ENCODE assay signal across 9 mouse cellular contexts in genomic region chr19:5798700-5799479, GRCm38 (mm10). TPM values are rescaled to one million over a fixed set of nuclear protein-coding genes. Genes with fewer than 3 reads are reported as not detected.
DNase-seq lines count a peak whose midpoint lies in the region; ATAC-seq lines count a peak whose summit lies in the region.
"Had no signal": no experiment of that assay in that cellular context is flagged by ENCODE, and none has a peak within 500 bp of the region (broad histone marks: within the 10 kb centered on the region; RNA-seq: fewer than 3 reads in every experiment).

No protein-coding gene starts in this region.

- H3K9me3 ChIP-seq in embryonic facial prominence, embryonic 11.5 days (replicated peaks; ENCODE audit: control insufficient read depth, low read length) = no peaks in the 10 kb centered on the region
- no peaks in the 10 kb centered on the region for H3K9me3 ChIP-seq in intestine, embryonic 14.5 days (ENCODE audit: control insufficient read depth, low read length)
- no peaks in the 10 kb centered on the region for H3K9me3 ChIP-seq in midbrain, embryonic 12.5 days

- no peaks in the 10 kb centered on the region for H3K27me3 ChIP-seq in embryonic facial prominence, embryonic 11.5 days (ENCODE audit: control insufficient read depth, insufficient read depth, low read length)
- no peaks in the 10 kb centered on the region for H3K27me3 ChIP-seq in intestine, embryonic 14.5 days (replicated peaks; ENCODE audit: control insufficient read depth, insufficient read depth, low read length)
- no peaks in the 10 kb centered on the region for H3K27me3 ChIP-seq in midbrain, embryonic 12.5 days
- H3K27me3 ChIP-seq: Patski had no signal

- H3K4me1 ChIP-seq in embryonic facial prominence, embryonic 11.5 days (ENCODE audit: control insufficient read depth, insufficient read depth, low read length) = peaks cover 7% of the 10 kb centered on the region
- H3K4me1 ChIP-seq in intestine, embryonic 14.5 days (replicated peaks; ENCODE audit: control insufficient read depth, insufficient read depth, low read length) = peaks cover 27% of the 10 kb centered on the region
- peaks cover 33% of the 10 kb centered on the region for H3K4me1 ChIP-seq in midbrain, embryonic 12.5 days

- no peak for ATAC-seq in embryonic facial prominence, embryonic 11.5 days (replicated peaks; ENCODE audit: insufficient number of reproducible peaks, low FRiP score, low TSS enrichment, low read depth)
- ATAC-seq in intestine, embryonic 14.5 days (replicated peaks; ENCODE audit: low FRiP score, low TSS enrichment, low read depth) = no peak
- no peak for ATAC-seq in midbrain, embryonic 12.5 days (ENCODE audit: low FRiP score, low read depth)
- ATAC-seq: Patski had no signal

- WGBS in embryonic facial prominence, embryonic 11.5 days = 10% methylated on average over 7 of the region's 7 CpGs
- 0% methylated on average over 7 of the region's 7 CpGs for WGBS in intestine, embryonic 14.5 days
- WGBS in midbrain, embryonic 12.5 days = 3% methylated on average over 7 of the region's 7 CpGs

- peak overlapping the region; percentile 65 for H3K9ac ChIP-seq in embryonic facial prominence, embryonic 11.5 days (replicated peaks; ENCODE audit: low read length)
- peak overlapping the region; percentile 96 for H3K9ac ChIP-seq in intestine, embryonic 14.5 days (ENCODE audit: low read length)
- peak overlapping the region; percentile 99 for H3K9ac ChIP-seq in midbrain, embryonic 12.5 days (replicated peaks)

- DNase-seq in adrenal gland, adult 2 months = peak; percentile 43
- DNase-seq in adrenal gland, postnatal 25 days = no peak
- peak; percentile 73 for DNase-seq in 416B (ENCODE audit: low read depth)
- DNase-seq in embryonic facial prominence, embryonic 11.5 days (ENCODE audit: low spot score) = no peak
- peak; percentile 69 for DNase-seq in intestine, embryonic 14.5 days (ENCODE audit: low spot score)
- DNase-seq in spleen, adult 12 weeks (ENCODE audit: low spot score) = no peak
- DNase-seq in adrenal gland, adult 18-20 months (ENCODE audit: low spot score in 2 of 2) = no peak

- H3K36me3 ChIP-seq in embryonic facial prominence, embryonic 11.5 days (replicated peaks; ENCODE audit: control insufficient read depth, insufficient read depth, low read depth, low read length) = peaks cover 25% of the 10 kb centered on the region
- H3K36me3 ChIP-seq in intestine, embryonic 14.5 days (ENCODE audit: control insufficient read depth, insufficient read depth, low read length) = peaks cover 45% of the 10 kb centered on the region
- peaks cover 41% of the 10 kb centered on the region for H3K36me3 ChIP-seq in midbrain, embryonic 12.5 days

- peak overlapping the region; percentile 96 for H3K4me3 ChIP-seq in embryonic facial prominence, embryonic 11.5 days (ENCODE audit: low read depth, low read length)
- H3K4me3 ChIP-seq in intestine, embryonic 14.5 days (ENCODE audit: low read depth, low read length) = peak overlapping the region; percentile 90
- H3K4me3 ChIP-seq in midbrain, embryonic 12.5 days = peak overlapping the region; percentile 81

- H3K4me2 ChIP-seq in embryonic facial prominence, embryonic 11.5 days (ENCODE audit: low read depth, low read length) = peak overlapping the region; percentile 86
- H3K4me2 ChIP-seq in intestine, embryonic 14.5 days (ENCODE audit: low read length) = peak overlapping the region; percentile 99
- H3K4me2 ChIP-seq in midbrain, embryonic 12.5 days (replicated peaks) = peak overlapping the region; percentile 91

- H3K27ac ChIP-seq in embryonic facial prominence, embryonic 11.5 days (replicated peaks; ENCODE audit: low read depth, low read length) = no peak overlapping the region
- peak overlapping the region; percentile 54 for H3K27ac ChIP-seq in intestine, embryonic 14.5 days (ENCODE audit: low read depth)
- H3K27ac ChIP-seq in midbrain, embryonic 12.5 days (replicated peaks) = 0 out of 2 replicates have a peak overlapping the region, but pooled peaks have one; percentile 20

RNA-seq across cellular contexts. Expression of gene Scyl1, which starts 27.7 kb away (rescaled TPM):
- 100 to 1,000 TPM; 106 to 109 TPM for total RNA-seq in adrenal gland, adult 2 months (2021)
- 119 and 125 TPM in 2 replicates for polyA plus RNA-seq in adrenal gland, adult 2 months (2012; rRNA removed)
- total RNA-seq in adrenal gland, postnatal 25 days (2021) = 104 and 120 TPM in 2 replicates
- polyA plus RNA-seq in embryonic facial prominence, embryonic 11.5 days (2014; fragmentation: Nextera tagmentation; extraction: Ambion mirVana) = 53.9 and 55.0 TPM in 2 replicates
- polyA plus RNA-seq in intestine, embryonic 14.5 days (2014; fragmentation: Nextera tagmentation; extraction: Ambion mirVana) = 68.8 and 69.2 TPM in 2 replicates
- polyA plus RNA-seq in midbrain, embryonic 12.5 days (2016; fragmentation: Nextera tagmentation; extraction: Ambion mirVana) = 63.6 and 68.4 TPM in 2 replicates
- 100 to 1,000 TPM in 1 of 2 experiments, 10 to 100 TPM in 1; 92.3 to 105 TPM for total RNA-seq in adrenal gland, adult 18-20 months (2021)

RNA-seq across cellular contexts. Expression of gene Ltbp3, which starts 58.2 kb away (rescaled TPM):
- total RNA-seq in adrenal gland, adult 2 months (2021) = 100 to 1,000 TPM; 174 to 246 TPM
- polyA plus RNA-seq in adrenal gland, adult 2 months (2012; rRNA removed) = 737 and 768 TPM in 2 replicates
- 275 and 334 TPM in 2 replicates for total RNA-seq in adrenal gland, postnatal 25 days (2021)
- polyA plus RNA-seq in embryonic facial prominence, embryonic 11.5 days (2014; fragmentation: Nextera tagmentation; extraction: Ambion mirVana) = 5.9 and 9.5 TPM in 2 replicates
- 30.1 and 36.0 TPM in 2 replicates for polyA plus RNA-seq in intestine, embryonic 14.5 days (2014; fragmentation: Nextera tagmentation; extraction: Ambion mirVana)
- polyA plus RNA-seq in midbrain, embryonic 12.5 days (2016; fragmentation: Nextera tagmentation; extraction: Ambion mirVana) = 7.9 and 9.1 TPM in 2 replicates
- total RNA-seq in adrenal gland, adult 18-20 months (2021) = 100 to 1,000 TPM; 241 to 252 TPM

Comparison
In these comparisons a context has a peak if more than half of its experiments do, and no peak if none do; other contexts are left out.
1. DNase-seq: peak in adrenal gland, adult 2 months (single experiment), 416B (single experiment) and intestine, embryonic 14.5 days (single experiment); none in adrenal gland, postnatal 25 days (single experiment), embryonic facial prominence, embryonic 11.5 days (single experiment), spleen, adult 12 weeks (single experiment) and adrenal gland, adult 18-20 months (0 of 2).
2. RNA of gene Ltbp3, which starts 58.2 kb away (polyA plus RNA-seq): 737 to 768 TPM in adrenal gland, adult 2 months; 30.1 to 36.0 TPM in intestine, embryonic 14.5 days, 7.9 to 9.1 TPM in midbrain, embryonic 12.5 days and 5.9 to 9.5 TPM in embryonic facial prominence, embryonic 11.5 days; every median in the first group is over 10 times any median in the second.
3. Peak in every context shown above with its lines, with median percentiles within 50 percentile points of each other: H3K4me2 ChIP-seq, H3K4me3 ChIP-seq and H3K9ac ChIP-seq.